Mouse (Mus musculus): ENCODE measurements around the gene Gnb3. TPM values are rescaled to one million over a fixed set of nuclear protein-coding genes. Genes with fewer than 3 reads are reported as not detected.

Gene Gnb3
- total RNA-seq (2021), result 9.4 and 9.5 TPM in 2 replicates
- long read RNA-seq, experiment 1, transcript Gnb3-201 (10 exons, 1,846 nt), result major isoform, 30 of 40 reads
- long read RNA-seq, experiment 1, partial matches to known transcripts, result 3 of 40 reads
- long read RNA-seq, experiment 1, other reads (novel, unspliced or antisense), result 3 of 40 reads
- long read RNA-seq, experiment 2, transcript Gnb3-202 (9 exons, 1,779 nt), result minor isoform, 9 of 32 reads
- long read RNA-seq, experiment 2, transcript Gnb3-201 (10 exons, 1,846 nt), result major isoform, 19 of 32 reads
- long read RNA-seq, experiment 2, partial matches to known transcripts, result 1 of 32 reads
- long read RNA-seq, experiment 2, other reads (novel, unspliced or antisense), result 2 of 32 reads

GRCm38 (mm10) chr6:124840241-124841167 lies at the start of gene Gnb3:
TSS of gene Gnb3 (minus strand) at chr6:124840275.
- DNase-seq, result peak; percentile 52

DNA sequence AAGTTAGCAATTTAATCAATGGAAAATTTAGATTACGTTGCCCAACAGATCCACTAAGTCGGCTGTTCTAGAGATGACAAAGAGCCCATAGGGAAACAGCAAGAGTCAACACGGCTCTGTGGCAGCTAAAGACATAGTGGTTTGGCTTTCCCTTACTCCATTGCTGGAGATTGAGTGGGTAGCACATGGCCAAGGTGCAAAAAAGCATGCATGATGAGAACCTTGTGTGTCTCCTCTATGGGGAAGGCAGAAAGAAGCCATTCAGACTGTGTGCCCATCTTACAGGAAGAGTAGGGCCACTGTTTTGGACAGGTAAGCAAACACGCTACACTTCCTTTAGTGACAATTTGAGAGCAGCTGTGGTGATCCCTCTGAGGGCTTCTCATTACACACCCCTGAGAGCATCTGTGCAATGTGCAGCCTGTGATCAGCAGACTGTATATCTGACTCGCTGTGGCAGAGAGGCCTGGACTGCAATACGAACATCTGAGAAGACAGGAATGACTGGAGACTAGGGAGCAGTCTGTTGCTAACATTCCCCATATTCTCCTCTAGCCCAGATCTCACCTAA lies 48.6 kb upstream of the Gnb3 start:
- no peak for DNase-seq

DNA sequence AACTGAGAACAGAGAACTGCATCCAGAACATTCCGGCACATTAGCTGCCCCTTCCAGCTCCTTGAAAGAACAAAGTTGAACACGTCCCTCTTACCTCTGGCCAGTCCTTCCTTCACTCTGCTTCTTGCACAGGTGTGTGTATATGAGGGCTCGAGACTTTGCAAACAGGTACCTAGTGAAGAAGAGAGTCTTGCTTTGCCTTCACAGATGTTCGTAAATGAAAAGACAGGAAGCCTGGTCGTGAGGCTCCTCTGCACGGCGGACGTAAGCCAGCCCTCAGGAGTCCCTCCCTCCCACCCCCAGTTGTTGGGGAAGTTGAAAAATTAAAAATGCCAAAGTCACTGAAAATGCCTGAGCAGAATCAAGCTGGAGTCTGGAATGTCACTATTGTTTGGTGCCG lies 47.9 kb upstream of the Gnb3 start, which contains the start of gene Cd4:
Gene Cd4, minus strand, starts transcription at position 236 of the 400 bp plus-strand sequence.
- DNase-seq, result no peak

GRCm38 (mm10) chr6:124885956-124886381 lies 45.9 kb upstream of the Gnb3 start:
- DNase-seq, result no peak

GRCm38 (mm10) chr6:124884714-124885500 lies 44.8 kb upstream of the Gnb3 start:
- DNase-seq, result peak; percentile 32

DNA sequence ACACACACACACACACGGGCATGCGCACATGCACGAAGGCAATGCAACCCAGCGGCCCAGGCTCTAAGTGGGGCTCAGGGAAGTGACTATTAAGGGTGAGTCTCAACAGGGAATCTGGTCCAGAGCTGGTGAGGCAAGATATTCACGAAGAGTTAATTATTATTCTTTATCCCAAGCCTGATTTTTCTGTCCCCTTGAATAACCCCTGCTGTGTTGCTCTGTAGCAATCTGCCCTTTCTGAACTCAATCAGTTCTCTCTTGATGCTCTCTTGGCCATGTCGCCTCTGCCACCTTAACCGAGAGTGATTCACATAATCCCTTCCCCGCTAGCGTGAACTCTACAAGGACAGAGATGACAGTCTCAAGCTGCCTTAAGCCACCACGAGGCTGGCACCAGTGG lies 43.3 kb upstream of the Gnb3 start:
- no peak for DNase-seq

DNA sequence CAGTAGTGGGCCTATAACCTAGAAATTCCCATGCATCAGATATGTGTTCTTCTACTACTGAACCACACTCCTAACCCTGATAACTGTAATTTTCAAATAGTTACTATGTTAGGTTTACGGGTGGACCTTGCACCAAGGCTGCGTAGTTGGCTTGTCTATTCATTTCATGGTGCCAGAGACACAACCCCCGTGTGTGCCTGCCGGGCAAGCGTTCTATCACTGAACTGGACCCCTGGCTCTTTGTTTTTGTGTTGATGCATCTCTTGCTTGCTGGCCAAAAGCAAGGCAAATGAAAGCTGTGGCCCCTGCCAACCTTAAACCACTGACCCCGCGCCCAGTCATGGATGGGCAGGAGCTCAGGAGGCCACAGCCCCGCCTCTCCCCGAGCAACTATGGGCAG lies 41.7 kb upstream of the Gnb3 start:
- no peak for DNase-seq

DNA sequence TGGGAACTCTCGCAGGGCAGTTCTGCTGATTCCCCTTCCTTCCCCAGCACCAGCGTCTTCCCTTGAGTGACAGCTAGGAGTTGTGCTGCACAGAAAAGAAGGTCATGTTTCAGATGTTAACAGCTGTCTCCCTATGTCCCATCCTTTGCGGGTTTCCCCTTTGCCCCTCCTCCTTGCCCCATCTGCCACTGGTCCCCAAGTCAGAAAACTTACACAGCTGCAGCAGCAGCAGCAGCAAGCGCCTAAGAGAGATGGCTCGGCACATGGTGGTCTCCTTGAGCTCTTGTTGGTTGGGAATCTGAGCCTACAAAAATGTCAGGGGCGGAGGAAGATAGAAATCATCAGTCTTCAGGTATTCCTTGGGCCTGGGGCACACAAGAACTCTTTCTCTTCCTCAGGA lies 39.3 kb upstream of the Gnb3 start:
- no peak for DNase-seq

DNA sequence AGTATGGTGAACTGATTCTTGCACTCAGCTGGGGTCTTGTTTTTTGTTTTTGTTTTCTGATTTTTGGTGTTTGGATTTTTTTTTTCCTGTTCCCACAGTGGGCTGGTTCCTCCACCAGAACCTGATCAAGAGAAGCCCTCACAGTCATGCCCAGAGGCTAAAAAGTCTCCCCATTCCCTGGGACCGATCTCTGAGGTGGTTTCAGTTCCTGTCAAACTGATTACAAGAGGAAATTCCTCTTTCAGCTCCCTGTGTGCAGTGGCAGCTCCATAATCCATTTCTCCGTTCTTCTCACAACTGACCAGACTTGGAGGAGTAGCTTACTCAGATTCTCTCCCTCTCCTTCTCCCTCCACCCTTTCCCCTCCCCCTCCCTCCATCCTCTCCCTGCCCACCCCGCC lies 34.3 kb upstream of the Gnb3 start:
- DNase-seq, result no peak

DNA sequence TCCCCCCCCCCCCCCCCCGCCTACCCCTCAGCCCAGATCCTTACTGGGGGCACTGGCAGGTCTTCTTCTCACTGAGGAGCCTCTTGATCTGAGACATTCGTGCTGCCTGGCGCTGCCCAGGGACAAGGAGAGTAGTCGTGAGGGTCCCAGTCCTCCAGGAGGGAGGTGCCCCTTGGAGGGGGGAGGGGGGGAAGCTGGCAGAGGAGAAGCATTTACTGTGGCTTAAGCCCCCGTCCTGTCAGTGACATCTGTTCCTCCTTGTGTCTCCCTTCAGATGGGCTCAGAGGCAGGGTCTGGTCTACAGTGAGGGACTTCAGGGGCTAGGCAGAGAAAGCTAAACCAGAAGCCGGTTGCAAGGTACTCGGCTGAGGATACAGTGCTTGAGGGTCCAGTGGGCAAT lies 26.5 kb upstream of the Gnb3 start:
- no peak for DNase-seq

DNA sequence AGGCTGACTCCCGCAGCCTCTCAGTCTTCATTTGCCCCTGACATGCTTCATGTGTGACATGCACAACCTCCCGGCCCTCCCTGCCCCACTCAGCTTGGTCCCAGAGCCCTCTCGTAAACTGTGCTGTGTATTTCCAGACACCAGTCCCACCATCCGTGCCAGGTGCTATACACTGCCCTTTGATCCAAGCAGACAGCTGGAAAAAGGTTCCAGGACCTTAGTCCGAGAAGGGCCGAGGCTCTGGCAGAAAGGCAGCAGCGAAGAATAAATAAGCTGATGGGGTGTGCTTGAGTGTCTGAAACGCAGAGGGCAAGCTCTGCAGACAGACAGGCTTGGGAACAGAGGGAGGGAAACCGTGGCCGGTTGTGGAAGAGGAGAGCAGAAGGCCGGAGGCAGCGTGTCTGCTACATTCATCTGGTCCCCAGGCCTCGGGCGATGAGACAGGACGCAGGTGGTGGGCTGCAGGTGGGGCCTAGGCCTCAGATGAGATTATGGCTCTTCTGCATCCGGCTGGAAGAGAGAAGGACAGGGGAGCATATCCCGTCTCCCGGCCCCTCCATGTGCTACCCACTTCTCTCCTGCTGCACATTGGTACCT lies 25.8 kb upstream of the Gnb3 start:
- no peak for DNase-seq

- peak; percentile 86 for DNase-seq
Measured at GRCm38 (mm10) chr6:124863658-124864298, 23.7 kb upstream of the Gnb3 start, which contains the start of gene Gpr162. TSS of gene Gpr162 (minus strand) at chr6:124863983.

GRCm38 (mm10) chr6:124863125-124863657 lies 23.1 kb upstream of the Gnb3 start:
- DNase-seq, result no peak

GRCm38 (mm10) chr6:124862406-124863124 lies 22.5 kb upstream of the Gnb3 start:
- no peak for DNase-seq

DNA sequence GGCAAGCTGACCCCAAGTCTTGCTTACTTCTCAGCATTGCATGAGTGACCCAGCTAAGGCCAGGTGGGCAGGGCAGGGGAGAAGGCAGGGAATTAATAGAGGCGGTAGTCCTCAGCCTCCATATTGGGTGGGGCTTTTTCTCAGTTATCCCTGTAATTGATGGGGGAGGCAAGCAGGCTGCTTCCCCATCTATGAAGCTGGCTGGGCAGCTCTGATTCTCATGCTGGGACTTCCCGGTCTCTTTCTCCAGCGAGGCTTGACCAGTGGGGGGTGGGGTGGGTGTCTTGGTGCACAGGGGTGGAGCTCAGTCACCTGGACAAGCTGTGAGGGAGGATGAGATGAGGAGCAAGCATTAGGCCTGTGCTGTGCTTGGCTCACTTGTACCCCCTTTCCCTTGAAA lies 21.7 kb upstream of the Gnb3 start:
- no peak for DNase-seq

DNA sequence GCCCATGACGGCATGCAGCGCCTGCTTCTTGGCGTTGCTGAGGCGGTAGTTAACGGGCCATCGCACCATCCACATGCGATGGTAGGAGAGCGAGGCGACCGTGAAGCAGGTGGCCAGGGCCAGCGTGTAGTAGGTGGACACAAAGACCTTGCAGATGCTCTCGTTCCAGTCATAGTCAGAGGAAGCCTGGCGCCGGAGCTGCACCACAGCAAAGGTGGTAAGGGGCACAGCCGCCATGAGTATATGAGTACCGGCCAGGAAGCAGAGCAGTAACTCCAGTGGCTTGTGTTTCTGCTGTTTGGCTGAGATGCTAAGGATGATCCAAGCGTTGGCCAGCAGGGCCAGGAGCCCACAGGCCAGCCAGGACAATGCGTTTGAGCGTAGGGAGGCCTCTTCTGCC lies 21.2 kb upstream of the Gnb3 start:
- no peak for DNase-seq

DNA sequence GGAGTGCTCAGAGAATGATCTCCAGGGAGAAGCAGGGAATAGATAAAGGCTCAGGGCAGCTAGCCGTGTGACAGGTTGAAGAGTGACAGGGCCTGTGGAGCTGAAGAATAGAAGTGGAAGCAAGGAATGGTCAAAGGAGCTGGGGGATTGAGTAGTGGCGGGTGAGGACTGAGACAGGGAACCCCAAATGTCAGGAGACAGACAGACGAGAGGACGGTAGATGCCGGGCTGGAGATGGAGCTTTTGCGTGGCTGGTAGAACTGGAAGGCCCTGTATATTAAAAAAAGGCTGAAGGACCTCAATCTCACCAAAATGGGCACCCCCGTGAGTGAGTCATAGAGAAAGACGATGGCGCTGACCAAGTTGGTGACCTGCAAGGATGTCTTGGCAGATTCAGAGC lies 20.4 kb upstream of the Gnb3 start:
- DNase-seq, result no peak

DNA sequence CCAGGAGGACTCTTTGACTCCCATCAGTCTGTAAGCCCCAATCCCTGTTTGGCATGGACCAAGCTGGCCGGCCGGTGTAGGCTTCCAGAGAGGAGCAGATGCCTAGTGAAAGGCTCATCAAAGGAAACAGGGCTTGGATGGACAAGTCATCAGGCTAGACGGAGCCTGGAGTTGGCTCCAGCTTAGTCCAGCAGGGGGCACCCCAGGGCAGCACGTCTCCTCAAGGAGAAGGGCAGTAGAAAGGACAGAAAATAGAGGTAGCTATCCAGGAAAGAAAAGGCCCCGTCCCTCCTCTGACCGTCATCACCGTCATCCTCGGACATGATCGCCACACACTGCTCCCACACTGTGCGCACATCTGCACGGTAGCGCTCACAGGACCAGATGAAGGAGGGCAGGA lies 19.6 kb upstream of the Gnb3 start:
- peak; percentile 95 for DNase-seq

DNA sequence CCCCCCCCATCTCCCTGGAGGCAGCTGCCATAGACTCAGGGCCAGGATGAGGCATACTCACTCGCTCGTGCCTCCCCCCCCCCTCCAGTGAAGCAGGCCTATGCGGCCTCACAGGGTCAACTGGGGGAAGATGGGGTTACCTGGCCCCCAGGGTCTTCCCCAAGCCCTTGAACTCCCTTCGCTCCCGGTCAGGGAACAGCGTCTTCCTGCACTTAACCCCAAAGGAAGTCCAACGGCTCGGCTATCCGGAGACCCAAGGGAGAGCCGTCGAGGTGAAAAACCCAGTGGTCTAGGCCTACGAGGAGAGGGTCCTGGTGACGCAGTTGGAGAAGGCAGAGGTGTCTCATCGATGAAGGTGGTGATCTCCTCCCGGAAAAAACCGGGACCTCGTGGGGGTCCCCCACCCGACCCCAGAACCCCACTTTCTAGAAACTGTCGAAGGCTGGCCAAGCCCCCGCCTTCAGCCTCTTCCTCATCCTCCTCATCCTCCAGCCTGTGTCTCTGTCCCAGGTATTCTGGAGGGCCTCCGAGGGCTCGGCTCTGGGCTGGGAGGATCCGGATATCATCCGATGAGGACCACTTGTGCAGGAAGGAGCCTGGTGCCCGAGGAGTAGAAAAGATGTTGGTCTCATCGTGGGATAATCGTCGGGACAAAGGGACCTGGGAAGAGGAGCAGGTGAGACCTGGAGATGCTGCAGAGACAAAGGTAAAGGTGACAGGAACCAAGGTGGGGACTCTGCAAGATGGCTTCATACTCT lies 18.7 kb upstream of the Gnb3 start:
- no peak for DNase-seq
